Mouse (Mus musculus) colon, adult 2 months (tissue): ENCODE data around the gene Olfr1458. TPM values are rescaled to one million over a fixed set of nuclear protein-coding genes. Genes with fewer than 3 reads are reported as not detected.

Experiments
- polyA plus RNA-seq: library from polyadenylated mRNA; depleted of rRNA; stranded (reverse); fragments of >200 nt; gene quantifications from 2 replicates; pipeline ENCODE4 v1.2.3, GENCODE M21; 2012; rRNA removed

Olfr1458 gene
- polyA plus RNA-seq = not detected in 2 replicates

DNA sequence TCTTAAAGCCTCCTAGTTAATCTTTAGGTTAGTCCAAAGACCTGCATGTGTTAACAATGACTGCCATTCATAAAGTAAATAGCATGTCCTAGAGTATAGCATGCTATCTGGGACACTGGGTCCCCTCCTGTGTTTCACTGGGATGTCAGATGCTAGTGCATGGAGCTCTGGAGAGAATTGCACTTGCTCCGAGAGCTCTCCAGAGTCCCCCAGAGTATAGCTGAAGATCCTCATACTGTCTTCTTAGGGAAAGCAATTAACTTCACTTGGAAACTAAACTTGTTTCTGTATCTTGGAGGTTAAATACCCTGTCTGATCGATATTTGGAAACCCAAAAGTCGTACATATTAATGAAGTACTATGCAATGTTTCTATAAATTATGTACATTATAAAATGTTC lies at the start of gene Olfr1458:
Olfr1458 (minus strand) TSS at position 101 of the 400 bp plus-strand sequence.

DNA sequence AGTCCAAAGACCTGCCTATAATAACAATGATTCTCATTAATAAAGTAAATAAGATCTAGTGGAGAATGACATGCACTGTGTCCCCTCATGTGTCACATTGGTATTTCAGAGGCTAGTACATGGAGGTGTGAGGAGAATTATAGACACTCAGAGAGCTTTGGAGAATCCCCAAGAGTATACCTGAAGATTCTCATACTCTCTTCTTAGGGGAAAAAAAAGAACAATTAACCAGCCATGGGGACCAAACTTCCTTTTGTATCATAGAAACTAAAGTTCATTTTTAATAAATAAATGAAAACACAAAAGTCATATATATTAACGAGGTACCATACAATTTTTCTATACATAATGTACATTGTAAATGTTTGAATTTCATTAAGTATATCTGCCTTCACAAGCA lies 42.9 kb upstream of the Olfr1458 start, which contains the start of gene Olfr1459:
Olfr1459 (minus strand) TSS at position 101 of the 400 bp plus-strand sequence.

DNA sequence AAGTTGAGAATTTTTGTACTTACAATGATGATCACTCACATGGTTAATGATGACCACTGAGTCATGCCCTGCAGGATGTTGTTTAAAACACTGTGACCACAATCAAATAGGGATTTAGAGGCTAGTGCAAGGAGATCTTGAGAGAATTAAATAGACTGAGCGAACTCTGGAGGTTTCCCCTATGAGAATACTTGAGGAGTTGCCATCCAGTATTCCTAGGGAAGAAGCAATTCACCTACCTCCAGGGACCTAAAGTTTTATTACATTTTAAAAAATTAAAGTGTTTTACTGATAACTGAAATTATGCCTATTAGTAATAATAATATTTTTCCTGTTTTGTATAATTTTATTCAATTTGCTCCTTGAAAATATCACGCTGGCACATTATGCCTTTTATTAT lies 8.8 kb downstream of the Olfr1458 start, which contains the start of gene Olfr1457:
Olfr1457 (minus strand) TSS at position 101 of the 400 bp plus-strand sequence.

DNA sequence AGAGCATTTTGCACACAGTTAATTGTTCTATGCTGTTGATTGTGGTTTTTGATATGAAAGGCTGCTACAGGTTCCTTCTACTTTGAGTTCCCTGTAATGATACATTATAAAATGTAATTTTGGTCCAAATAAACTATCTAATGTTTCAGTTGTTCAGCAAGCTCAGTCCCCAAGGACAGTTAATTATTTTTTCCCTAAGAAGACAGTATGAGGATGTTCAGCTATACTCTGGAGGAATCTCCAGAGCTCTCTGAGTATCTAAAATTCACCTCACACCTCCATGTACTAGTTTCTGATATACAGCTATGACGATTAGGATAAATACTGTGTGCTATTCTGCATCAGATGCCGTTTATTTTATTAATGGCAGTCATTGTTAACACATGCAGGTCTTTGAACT lies 46.3 kb downstream of the Olfr1458 start, which contains the start of gene Olfr1454:
Olfr1454 (plus strand) TSS at position 301 of the 400 bp plus-strand sequence.

Other genes with a start within 250 kb of the Olfr1458 start
- gene Olfr1444, start 249.5 kb downstream of the Olfr1458 start, polyA plus RNA-seq = not detected in 2 replicates
- not detected in 2 replicates for gene Olfr1445, start 222.9 kb downstream of the Olfr1458 start, polyA plus RNA-seq
- not detected in 2 replicates for gene Olfr1446, start 213.3 kb downstream of the Olfr1458 start, polyA plus RNA-seq
- not detected in 2 replicates for gene Olfr1447, start 203.0 kb downstream of the Olfr1458 start, polyA plus RNA-seq
- gene Olfr1448, start 182.4 kb downstream of the Olfr1458 start, polyA plus RNA-seq = not detected in 2 replicates
- gene Olfr1449, start 175.9 kb downstream of the Olfr1458 start, polyA plus RNA-seq = not detected in 2 replicates
- not detected in 2 replicates for gene Olfr1450, start 156.5 kb downstream of the Olfr1458 start, polyA plus RNA-seq
- gene Olfr1451, start 111.8 kb downstream of the Olfr1458 start, polyA plus RNA-seq = not detected in 2 replicates
- gene Olfr1453, start 78.4 kb downstream of the Olfr1458 start, polyA plus RNA-seq = not detected in 2 replicates
- gene Olfr1454, start 46.2 kb downstream of the Olfr1458 start, polyA plus RNA-seq = not detected in 2 replicates
- gene Olfr1457, start 8.9 kb downstream of the Olfr1458 start, polyA plus RNA-seq = not detected in 2 replicates
- not detected in 2 replicates for gene Olfr1459, start 42.8 kb upstream of the Olfr1458 start, polyA plus RNA-seq
- not detected in 2 replicates for gene Olfr1461, start 56.2 kb upstream of the Olfr1458 start, polyA plus RNA-seq
- gene Olfr1462, start 79.0 kb upstream of the Olfr1458 start, polyA plus RNA-seq = not detected in 2 replicates
- not detected in 2 replicates for gene Olfr1463, start 124.6 kb upstream of the Olfr1458 start, polyA plus RNA-seq
- not detected in 2 replicates for gene Olfr1465, start 208.8 kb upstream of the Olfr1458 start, polyA plus RNA-seq
- gene Olfr1466, start 232.1 kb upstream of the Olfr1458 start, polyA plus RNA-seq = not detected in 2 replicates